Mouse (Mus musculus) lung, adult 18-20 months (tissue): ENCODE results near the gene Abcf2.

ENCODE experiments used
- DNase-seq, 2 experiments: peaks; one replicate each; pipeline ENCODE4 v3.0.0; 2022; ENCODE audit warnings: mixed read lengths in 2 of 2

Abcf2 gene

DNA sequence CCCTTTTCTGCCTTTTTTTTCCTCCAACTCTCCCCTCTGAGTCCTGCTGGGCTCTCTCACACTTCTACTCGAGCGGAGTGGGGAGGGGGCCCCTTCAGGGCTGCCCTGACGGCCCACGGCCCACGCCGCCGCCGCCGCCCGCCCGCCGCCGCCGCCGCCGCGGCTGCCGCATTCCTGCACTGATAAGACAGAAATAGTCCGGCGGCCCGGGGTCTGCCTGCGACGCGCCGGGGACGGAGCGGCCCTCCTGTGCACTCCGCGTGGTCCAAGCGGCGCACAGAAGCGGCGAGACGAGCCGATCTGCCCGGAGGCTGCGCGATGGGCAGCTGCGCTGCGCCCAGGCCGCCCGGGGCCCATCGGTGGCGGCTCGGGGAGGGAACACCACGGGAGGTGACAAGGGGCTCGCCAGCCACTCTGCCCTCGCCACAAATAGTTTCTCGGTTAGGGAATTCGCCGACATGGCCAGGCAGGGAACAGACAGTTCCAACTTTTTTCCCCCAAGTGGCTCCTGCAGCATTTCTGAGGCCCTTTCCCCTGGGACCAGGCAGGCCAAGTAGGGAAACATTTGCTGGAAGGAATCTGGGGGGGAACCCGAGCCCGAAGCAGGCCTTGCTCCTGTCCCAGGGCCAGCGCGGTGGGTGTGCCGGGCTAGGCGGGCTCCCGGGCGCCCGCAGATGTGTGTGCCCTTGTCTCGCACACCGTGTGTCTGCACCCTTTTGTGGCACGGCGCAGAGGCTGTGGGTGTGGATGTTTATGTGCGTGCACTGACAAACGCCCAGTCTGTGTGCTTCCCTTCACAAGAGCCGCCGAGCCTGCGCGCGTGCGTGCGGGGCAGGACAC lies 24.9 kb upstream of the Abcf2 start:
- DNase-seq, result peak; percentile 72 to 74

DNA sequence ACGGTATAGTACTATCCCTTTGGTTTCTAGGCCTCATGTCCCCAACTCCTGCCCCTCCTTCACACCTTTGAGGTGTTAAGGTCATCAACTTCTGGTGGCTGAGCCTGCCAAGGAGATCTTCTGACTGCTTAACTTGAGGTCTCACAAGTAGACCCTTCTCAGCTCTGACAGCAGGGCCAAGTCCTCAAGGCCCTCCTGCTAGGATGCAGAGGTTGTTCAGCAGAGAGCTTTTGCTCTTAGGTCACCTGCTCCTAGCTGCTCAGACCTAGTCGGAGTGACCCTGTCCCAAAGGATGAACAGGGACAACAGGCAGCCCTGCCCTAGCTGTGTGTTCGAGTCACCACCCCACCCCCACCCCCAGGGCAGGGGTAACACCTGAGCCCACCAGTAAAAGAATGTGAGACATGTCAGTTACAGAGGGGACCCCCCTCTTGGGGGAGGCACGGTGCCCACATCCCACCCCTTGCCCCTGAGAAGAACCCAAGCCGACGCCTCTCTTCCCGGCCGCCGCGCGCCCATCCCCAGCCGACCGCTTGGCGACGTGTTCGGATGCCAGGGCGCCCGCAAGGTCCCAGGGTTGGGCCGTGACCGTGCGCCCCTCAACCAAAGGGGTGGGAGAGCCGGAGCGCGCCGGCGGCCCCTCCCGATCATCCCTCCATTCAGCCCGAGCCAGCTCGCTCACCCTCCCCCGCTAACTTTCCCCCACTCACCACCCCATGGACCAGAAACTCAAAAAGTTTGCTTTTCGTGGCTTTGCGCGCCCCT lies 24.0 kb upstream of the Abcf2 start:
- DNase-seq, result no peak

- no peak for DNase-seq
Observed at GRCm38 (mm10) chr5:24600236-24600635, 23.0 kb upstream of the Abcf2 start.

GRCm38 (mm10) chr5:24599137-24599536 lies 21.9 kb upstream of the Abcf2 start:
- DNase-seq, result no peak

DNA sequence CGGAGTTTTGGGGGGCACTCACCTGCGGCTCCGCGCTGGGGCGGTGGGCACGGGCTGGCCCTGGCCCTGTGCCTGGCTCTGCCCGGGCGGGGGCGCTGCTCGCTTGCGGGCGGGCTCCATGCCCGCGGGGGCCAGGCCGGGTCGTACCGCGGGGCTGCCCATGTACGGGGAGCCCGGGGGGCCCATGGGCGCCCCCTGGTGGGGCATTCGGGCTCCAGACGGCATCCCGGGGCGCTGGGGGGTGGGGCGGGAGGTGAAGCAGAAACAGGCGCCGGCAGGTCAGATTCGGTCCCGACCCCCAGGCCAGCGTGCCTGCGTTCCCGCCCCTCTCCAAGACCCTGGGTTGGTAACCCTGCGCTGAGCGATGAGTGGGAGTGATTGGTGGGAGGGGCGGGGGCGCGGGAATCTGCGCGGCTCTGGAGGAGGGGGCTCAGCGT lies 21.3 kb upstream of the Abcf2 start:
- DNase-seq, result peak in 1 of 2 experiments; percentile 64

- no peak for DNase-seq
Observed at GRCm38 (mm10) chr5:24597901-24598569, 20.8 kb upstream of the Abcf2 start.

DNA sequence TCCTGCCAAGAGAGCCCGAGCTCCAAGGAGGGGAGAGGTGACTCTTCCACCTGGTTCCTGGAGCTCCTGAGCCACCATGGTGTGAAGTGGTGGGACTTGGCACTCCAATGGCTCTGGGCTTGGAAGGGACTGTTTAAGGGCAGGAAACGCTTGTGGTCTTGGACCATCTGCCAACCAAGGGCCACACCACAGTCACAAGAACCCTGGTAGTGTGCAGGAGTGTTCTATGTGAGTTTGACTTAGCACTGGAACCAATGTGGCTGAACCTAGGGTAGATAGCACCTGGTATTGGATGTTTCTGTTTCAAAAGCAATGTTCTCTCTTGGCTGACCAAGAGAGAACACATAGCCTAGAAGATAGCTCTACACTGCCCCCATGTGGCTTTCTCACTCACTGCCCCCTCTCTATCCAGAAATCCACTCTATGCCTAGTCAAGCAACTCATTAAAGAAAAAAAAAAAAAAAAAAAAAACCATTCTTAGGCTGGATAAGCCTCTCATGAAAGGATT lies 20.0 kb upstream of the Abcf2 start:
- peak; percentile 78 to 83 for DNase-seq

- peak; percentile 57 to 65 for DNase-seq
Observed at GRCm38 (mm10) chr5:24596519-24597171, 19.4 kb upstream of the Abcf2 start.

GRCm38 (mm10) chr5:24595786-24596380 lies 18.6 kb upstream of the Abcf2 start:
- no peak for DNase-seq

DNA sequence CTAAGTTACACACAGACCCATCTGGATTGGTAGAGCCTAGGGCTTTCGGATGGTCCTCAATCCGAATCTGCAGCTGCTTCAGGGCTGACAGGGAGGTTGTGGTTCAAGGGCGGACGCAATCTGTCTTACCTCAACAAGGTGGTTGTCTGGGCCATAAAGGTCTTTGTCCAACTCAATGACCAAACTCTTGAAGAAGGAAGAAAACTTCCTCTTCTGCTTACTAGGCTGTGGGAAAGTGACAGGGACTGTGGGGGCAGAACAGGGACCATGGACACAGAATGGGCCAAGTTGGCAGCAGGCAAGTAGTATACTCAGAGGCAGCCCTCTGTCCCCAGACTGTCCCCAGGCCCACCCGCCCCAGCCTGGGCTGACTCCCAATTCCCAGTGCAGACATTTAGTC lies 18.0 kb upstream of the Abcf2 start:
- DNase-seq, result no peak

GRCm38 (mm10) chr5:24594346-24594745 lies 17.1 kb upstream of the Abcf2 start:
- no peak for DNase-seq

DNA sequence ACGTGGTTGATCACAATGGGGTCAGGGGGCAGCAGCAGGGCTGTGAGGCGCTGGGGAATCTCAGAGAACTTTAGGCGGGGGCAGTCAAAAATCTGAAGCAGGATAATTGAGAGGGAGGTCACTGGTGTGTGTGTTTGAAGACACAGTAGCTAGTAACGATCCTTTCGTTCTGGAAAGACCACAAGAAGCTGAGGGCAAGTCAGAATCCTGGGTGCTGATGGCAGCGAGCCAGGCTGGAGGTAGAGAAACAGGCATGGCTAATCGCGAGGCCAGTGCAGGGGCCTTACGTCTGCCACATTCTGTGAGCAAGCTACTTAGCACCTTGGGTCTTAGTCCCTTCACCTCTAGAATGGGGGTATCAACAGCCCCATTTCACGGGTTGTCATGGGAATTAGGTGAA lies 16.7 kb upstream of the Abcf2 start:
- no peak for DNase-seq

DNA sequence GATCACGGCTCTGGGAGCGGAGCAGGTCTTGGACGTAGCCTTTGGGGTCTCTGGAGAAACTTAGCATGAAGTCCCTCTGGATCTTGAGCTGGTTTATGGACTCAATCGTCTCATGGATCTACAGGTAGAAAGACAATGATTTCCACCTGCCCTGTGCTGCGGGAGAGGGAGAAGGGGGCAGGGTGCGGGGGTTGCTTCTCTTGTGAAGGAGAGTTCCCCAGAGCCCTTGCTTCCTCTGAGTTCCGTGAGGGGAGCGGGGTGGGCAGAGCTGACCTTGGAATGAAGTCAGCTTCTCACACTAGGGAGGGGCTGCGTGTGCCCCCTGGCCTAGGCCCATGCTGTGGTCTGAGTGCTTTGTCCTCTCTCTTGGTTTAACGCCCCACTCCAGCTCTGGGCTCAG lies 16.0 kb upstream of the Abcf2 start:
- no peak for DNase-seq

GRCm38 (mm10) chr5:24592471-24593160 lies 15.3 kb upstream of the Abcf2 start:
- DNase-seq, result no peak

DNA sequence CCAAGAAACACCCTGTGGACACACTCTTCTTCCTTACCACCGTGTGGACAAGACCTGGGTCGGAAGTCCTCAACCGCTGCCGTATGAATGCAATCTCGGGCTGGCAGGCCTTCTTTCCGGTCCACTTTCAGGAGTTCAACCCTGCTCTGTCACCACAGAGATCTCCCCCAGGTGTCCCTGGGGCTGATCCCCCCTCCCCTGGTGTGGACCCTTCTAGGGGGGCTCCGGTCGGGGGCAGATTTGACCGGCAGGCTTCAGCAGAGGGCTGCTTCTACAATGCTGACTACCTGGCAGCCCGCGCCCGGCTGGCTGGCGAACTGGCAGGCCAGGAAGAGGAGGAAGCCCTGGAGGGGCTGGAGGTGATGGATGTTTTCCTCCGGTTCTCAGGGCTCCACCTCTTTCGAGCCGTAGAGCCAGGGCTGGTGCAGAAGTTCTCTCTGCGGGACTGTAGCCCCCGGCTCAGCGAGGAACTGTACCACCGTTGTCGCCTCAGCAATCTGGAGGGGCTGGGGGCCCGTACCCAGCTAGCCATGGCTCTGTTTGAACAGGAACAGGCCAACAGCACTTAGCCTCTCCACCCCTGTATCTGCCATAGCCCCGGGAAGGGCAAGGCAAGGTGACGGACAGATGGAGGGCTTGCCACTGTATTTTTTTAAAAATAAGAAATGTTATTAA lies 14.7 kb upstream of the Abcf2 start:
- DNase-seq, result no peak

GRCm38 (mm10) chr5:24591268-24591721 lies 14.0 kb upstream of the Abcf2 start:
- no peak for DNase-seq

DNA sequence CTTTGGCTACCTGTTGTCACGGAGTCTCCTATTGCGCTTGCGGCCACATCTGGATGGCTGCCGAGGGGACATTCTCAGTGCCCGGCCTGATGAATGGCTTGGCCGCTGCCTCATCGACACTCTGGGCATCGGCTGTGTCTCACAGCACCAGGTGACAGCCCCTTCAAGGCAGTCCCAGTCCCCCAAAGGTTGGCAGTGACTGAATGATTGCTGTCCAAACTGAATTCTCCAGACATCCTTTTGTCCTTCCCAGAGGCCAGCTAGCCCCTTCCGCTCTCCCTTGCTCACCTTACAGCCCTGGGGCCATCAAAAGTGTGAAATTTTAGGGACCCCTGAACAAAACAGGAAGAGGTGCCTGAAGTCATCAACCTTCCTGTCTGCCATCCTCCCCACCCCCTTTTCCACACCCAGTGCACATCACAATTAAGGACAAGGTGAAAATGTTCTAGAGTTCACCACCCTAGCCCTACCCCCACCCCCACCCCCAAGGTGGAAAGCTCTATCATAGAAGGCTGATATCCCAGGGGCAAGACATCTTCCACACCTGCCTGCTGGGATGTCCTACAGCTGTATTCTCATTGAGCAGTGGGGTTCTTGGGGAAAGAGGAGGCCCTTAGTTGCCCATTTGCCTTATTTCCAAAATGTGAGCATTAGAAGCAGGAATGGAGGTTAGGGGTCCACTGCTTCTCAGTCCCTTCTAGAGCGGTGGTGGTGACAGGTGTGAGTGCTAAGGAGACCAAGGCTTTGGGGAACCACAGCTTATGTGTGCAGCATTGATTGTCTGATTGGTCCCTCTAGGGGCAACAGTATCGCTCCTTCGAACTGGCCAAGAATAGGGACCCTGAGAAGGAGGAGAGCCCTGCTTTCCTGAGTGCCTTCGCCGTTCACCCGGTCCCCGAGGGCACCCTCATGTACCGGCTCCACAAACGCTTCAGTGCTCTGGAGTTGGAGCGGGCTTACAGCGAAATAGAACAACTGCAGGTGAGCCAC lies 12.5 kb upstream of the Abcf2 start:
- no peak for DNase-seq

GRCm38 (mm10) chr5:24587200-24587577 lies 9.9 kb upstream of the Abcf2 start:
- no peak for DNase-seq

DNA sequence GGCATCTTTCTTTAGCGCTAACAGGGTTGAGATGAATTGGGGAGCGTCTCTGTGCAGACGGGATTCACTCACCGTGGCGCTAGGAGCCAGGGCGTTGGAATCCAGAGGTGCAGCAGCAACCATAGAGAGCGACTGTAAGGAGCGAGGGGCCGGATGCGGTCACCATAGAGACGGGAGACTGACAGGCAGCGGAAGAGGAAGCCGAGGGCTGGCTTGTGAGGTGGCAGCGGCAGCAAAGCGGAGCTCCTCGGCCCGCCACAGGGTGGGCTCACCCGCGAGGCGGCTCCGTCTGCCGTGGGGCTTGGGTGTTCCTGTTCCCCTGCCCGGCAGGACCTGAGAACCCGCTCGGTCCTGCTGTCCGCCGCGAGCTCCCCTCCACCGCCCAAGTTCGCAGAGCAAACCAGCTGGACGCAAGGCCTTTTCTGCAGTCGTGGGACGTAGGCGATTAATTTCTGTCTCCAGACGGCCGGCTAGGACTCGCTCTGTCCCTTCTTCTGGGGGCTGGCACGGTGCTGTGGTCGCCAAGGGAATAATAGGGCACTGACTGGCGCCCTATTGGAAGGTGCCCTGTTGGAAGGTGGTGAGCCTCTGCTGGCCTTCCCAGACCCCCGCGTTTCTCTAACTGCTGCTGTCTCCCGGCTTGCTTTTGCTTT lies 9.4 kb upstream of the Abcf2 start, which contains the start of gene Chpf2:
Chpf2 (plus strand) TSS at position 195 of the 653 bp plus-strand sequence.
- peak; percentile 85 to 88 for DNase-seq
